Mouse (Mus musculus) embryonic facial prominence, embryonic 13.5 days (tissue): Measurements from ENCODE around the gene Npff. TPM values are rescaled to one million over a fixed set of nuclear protein-coding genes. Genes with fewer than 3 reads are reported as not detected.

Experiments used
- ATAC-seq: fragments of 200-750 bp; cut with Nextera tagmentation; 2 replicates; pipeline ENCODE4 v1.8.0; 2017; ENCODE audit warnings: low read depth; ENCODE audit not compliant: insufficient number of reproducible peaks, insufficient read depth, low FRiP score, low TSS enrichment
- H3K27ac ChIP-seq: fragments of 300-500 bp; sonication (generic); 2 replicates; pipeline ENCODE4 v1.5.1; 2015; ENCODE audit warnings: moderate library complexity, mild to moderate bottlenecking, inconsistent platforms
- H3K27me3 ChIP-seq: fragments of 300-500 bp; sonication (generic); 2 replicates; pipeline ENCODE4 v1.6.1; 2015; ENCODE audit warnings: mild to moderate bottlenecking, inconsistent platforms
- H3K36me3 ChIP-seq: fragments of 300-500 bp; sonication (generic); 2 replicates; pipeline ENCODE4 v1.6.1; 2015; ENCODE audit warnings: mild to moderate bottlenecking, inconsistent platforms
- H3K4me1 ChIP-seq: fragments of 300-500 bp; sonication (generic); 2 replicates; pipeline ENCODE4 v1.6.1; 2015; ENCODE audit warnings: inconsistent platforms
- H3K4me2 ChIP-seq: fragments of 300-500 bp; sonication (generic); 2 replicates; pipeline ENCODE4 v1.6.1; 2015; ENCODE audit warnings: moderate library complexity, mild to moderate bottlenecking, inconsistent platforms
- H3K4me3 ChIP-seq: fragments of 300-500 bp; sonication (generic); 2 replicates; pipeline ENCODE4 v1.5.1; 2015; ENCODE audit warnings: mild to moderate bottlenecking, inconsistent platforms
- H3K9ac ChIP-seq: fragments of 300-500 bp; sonication (generic); 2 replicates; pipeline ENCODE4 v1.6.1; 2015; ENCODE audit warnings: mild to moderate bottlenecking, inconsistent platforms
- H3K9me3 ChIP-seq: fragments of 300-500 bp; sonication (generic); 2 replicates; pipeline ENCODE4 v1.6.1; 2016; ENCODE audit warnings: inconsistent platforms
- WGBS: fragments of 180-500 bp; shearing (Covaris S2); methylation state at CpG from one replicate; pipeline ENCODE4 v1.1.7; 2015; ENCODE audit warnings: mixed read lengths; 5-methylcytosine and 5-hydroxymethylcytosine counted together
- polyA plus RNA-seq: library from polyadenylated mRNA; unstranded; fragments of >200 nt; fragmentation: Nextera tagmentation; extraction: Ambion mirVana; gene quantifications from 2 replicates; pipeline ENCODE4 v1.2.1, GENCODE M21; 2015

Npff gene
- polyA plus RNA-seq, 1 experiment from 2014 or later: 3.8 TPM

DNA sequence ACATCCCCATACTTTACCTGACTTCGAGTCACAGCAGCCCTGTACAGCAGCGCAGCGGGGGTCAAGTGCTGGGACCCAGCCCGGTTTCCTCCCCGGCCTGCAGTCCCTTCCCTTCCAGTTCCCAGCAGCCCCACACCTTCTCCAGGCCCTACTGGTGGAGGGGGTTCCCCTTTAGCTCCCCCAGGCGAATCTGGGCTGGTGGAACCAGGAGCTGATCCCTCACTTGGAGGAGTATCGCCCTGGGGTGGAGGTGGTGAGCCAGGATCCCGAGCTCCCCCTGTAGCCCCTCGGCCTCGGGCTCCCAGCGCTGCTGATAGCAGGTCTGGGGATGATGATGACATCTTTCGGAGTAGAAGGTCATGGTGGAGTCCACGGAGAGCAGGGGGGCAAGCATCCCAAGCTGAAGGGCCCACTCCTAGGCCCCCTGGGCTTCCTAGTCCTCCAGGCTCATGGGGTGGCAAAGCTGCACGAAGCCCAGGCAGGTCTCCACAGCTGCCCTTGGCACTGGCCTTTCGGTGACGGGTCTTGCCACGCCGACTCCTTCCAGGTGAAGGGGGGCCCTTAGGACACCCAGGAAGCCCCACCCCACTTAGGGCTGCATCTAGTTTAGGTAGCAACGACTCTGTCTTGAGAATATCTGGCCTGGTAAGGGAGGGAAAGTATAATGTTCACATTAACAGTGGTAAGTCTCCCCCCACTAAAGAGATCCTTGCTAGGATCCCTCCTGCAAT, 23.5 kb downstream of the Npff start:
- Histone ChIP-seq H3K9ac (no peak overlapping the region), H3K9me3 (no peaks in the 10 kb centered on the region), H3K4me3 (no peak overlapping the region), H3K4me1 (no peaks in the 10 kb centered on the region), H3K27me3 (no peaks in the 10 kb centered on the region), H3K4me2 (no peak overlapping the region), H3K27ac (no peak overlapping the region), H3K36me3 (peaks cover 94% of the 10 kb centered on the region)
- ATAC-seq: no peak
- 86% methylated on average over 19 of the region's 19 CpGs for WGBS

DNA sequence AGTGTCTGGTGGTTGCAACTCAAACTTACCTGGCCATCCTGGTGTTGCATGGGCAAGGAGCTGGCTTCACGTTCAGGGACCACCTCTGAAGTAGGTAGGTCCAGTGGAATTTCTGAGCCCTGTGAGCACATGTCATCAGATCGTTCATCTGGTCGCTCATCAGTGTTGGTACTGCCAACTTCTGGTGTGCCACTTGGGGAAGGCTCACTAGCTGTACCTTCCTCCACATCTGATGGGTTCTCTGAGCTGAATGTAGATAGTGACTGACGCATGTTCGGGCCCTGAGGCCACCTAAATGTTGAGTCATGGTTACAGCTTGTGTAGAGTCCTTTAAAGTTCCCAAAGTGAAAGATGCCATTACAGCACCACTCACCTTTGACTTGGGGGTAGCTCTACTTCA, 24.3 kb downstream of the Npff start:
- Histone ChIP-seq H3K4me3 (no peak overlapping the region), H3K4me1 (no peaks in the 10 kb centered on the region), H3K4me2 (no peak overlapping the region), H3K9me3 (no peaks in the 10 kb centered on the region), H3K27me3 (no peaks in the 10 kb centered on the region), H3K9ac (no peak overlapping the region), H3K36me3 (peaks cover 94% of the 10 kb centered on the region), H3K27ac (no peak overlapping the region)
- no peak; the same call in 1 of the 2 replicates for ATAC-seq
- WGBS: 82% methylated on average over 5 of the region's 5 CpGs

DNA sequence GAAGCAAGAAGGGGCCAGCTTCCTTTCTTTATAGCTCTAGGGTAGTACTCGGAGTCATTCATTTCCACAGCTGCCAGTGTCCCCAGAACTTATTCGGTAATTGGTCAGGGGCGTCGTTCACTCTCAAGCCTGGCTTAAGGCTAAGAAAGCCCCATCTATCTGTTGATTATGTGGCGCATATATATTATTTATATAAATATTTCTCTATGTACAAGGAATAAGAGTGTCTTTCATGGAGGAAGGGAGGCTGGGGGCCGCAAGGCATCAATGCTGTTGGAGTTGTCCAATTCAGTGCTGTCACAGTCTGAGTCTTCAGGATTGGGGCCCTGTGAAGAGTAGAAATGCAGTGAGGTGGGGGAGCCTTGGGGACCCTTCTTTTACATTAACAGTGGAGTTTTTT, 24.9 kb downstream of the Npff start:
- H3K4me3 ChIP-seq: no peak overlapping the region
- no peak overlapping the region for H3K9ac ChIP-seq
- no peaks in the 10 kb centered on the region for H3K27me3 ChIP-seq
- H3K9me3 ChIP-seq: no peaks in the 10 kb centered on the region
- H3K27ac ChIP-seq: no peak overlapping the region
- H3K4me2 ChIP-seq: no peak overlapping the region
- no peaks in the 10 kb centered on the region for H3K4me1 ChIP-seq
- H3K36me3 ChIP-seq: peaks cover 94% of the 10 kb centered on the region
- 88% methylated on average over 6 of the region's 6 CpGs for WGBS
- no peak for ATAC-seq

DNA sequence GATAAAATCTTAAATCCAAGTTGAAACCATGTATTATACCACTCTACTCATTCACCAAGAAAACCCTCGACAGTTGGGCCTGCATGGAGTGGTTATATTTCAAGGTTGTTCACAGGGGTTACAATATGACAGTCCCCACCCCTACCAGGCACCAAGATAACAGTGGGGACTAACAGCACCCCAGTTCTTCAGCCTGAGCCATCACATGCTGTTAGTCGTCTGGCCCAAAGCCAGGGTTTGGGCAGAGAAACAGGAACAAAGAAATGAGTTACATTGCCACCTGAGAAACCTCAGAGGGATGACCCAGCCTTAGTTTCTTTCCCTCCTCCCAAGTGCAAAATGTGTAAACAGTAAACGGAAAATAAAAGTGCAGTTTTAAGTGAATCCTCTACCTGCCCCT, 25.4 kb downstream of the Npff start:
- no peak for ATAC-seq
- no peak overlapping the region for H3K4me3 ChIP-seq
- no peak overlapping the region for H3K9ac ChIP-seq
- no peak overlapping the region for H3K4me2 ChIP-seq
- 69% methylated on average over 3 of the region's 3 CpGs for WGBS
- H3K27ac ChIP-seq: no peak overlapping the region
- no peaks in the 10 kb centered on the region for H3K9me3 ChIP-seq
- H3K36me3 ChIP-seq: peaks cover 95% of the 10 kb centered on the region
- H3K4me1 ChIP-seq: no peaks in the 10 kb centered on the region
- no peaks in the 10 kb centered on the region for H3K27me3 ChIP-seq

DNA sequence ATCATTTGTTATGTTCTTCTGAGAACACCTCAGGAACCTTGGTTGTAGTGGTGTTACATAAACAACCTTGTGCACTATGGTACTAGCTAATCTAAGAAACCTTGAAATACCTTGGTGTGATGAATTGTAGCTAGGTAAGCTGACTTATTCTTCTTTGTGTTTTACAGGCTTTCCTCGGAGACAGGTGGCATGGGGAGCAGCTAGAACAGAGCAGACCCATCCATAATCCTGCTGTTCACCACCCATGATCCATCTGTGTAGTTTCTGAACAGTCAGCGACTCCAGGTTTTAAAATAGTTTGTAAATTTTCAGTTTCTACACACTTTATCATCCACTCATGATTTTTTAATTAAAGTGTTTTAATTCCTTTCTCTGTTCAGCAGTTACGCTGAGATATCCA, 26.4 kb downstream of the Npff start:
- H3K27me3 ChIP-seq: no peaks in the 10 kb centered on the region
- H3K9ac ChIP-seq: no peak overlapping the region
- H3K4me3 ChIP-seq: no peak overlapping the region
- H3K9me3 ChIP-seq: no peaks in the 10 kb centered on the region
- no peak overlapping the region for H3K4me2 ChIP-seq
- no peak overlapping the region for H3K27ac ChIP-seq
- no peak for ATAC-seq
- H3K4me1 ChIP-seq: no peaks in the 10 kb centered on the region
- H3K36me3 ChIP-seq: peaks cover 94% of the 10 kb centered on the region
- 86% methylated on average over 3 of the region's 3 CpGs for WGBS

DNA sequence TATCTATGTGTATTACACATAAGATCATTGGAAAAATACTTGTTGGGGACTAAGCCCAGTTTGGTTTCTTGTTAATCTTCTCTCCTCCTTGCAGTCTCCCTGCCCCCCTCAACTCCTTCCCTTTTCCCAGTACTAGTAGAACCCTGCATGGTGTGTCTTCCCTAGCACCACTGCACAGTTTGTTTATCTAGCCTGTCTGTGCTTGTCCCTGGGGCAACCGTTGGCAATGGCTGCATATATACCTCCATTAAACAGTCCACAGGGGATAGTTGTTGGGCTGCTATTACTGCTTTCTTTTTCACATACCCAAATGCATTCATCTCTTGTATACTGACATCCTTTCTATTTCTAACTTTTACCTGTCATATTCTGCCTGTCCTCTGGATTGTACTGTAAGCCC, 37.1 kb downstream of the Npff start:
- H3K9me3 ChIP-seq: no peaks in the 10 kb centered on the region
- no peak overlapping the region for H3K9ac ChIP-seq
- no peak for ATAC-seq
- no peaks in the 10 kb centered on the region for H3K27me3 ChIP-seq
- H3K4me3 ChIP-seq: no peak overlapping the region
- peaks cover 86% of the 10 kb centered on the region for H3K36me3 ChIP-seq
- no peaks in the 10 kb centered on the region for H3K4me1 ChIP-seq
- H3K27ac ChIP-seq: no peak overlapping the region
- no peak overlapping the region for H3K4me2 ChIP-seq
- WGBS: 67% methylated on average over 1 of the region's 1 CpGs

DNA sequence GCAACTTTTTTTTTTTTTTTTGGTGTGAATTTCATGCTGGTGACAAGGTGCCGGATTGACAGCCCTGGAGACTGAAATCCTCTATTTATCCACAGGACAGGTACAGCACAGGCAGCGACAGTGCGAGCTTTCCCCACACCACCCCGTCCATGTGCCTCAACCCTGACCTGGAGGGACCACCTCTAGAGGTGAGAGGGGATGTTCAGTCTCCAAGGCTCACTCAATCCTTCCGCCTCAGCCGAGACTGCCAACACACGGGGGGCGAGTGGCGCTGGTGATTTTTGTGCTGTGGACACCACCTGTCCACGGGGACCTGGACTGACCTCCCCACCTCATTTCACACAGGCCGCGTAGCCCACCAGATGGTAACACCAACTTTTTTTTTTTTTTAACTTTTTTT, 38.9 kb downstream of the Npff start:
- Histone ChIP-seq H3K27ac (no peak overlapping the region), H3K9me3 (no peaks in the 10 kb centered on the region), H3K4me2 (no peak overlapping the region), H3K4me3 (no peak overlapping the region), H3K9ac (no peak overlapping the region), H3K36me3 (peaks cover 88% of the 10 kb centered on the region), H3K27me3 (no peaks in the 10 kb centered on the region), H3K4me1 (no peaks in the 10 kb centered on the region)
- WGBS: 93% methylated on average over 12 of the region's 12 CpGs
- no peak for ATAC-seq

DNA sequence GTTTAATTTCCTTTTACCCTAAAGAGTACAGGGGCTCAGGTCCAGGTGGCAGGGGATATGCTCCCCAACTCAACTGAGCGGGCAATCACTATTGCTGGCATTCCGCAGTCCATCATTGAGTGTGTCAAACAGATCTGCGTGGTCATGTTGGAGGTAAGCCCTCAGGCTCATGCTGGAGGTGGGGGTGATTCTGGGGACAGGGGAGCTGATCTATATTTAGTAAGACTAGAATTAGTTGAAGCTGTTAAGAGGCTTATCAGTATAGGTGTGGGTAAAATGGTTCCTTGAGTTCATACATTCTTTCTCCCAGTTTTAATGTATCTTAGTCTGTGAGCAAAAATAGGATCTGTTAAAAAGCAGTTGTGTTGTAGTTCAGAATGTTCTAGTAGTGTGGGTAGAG, 41.6 kb downstream of the Npff start:
- Histone ChIP-seq H3K9me3 (no peaks in the 10 kb centered on the region), H3K4me2 (no peak overlapping the region), H3K36me3 (peaks cover 86% of the 10 kb centered on the region), H3K4me1 (no peaks in the 10 kb centered on the region), H3K4me3 (no peak overlapping the region), H3K27me3 (no peaks in the 10 kb centered on the region), H3K9ac (no peak overlapping the region), H3K27ac (no peak overlapping the region)
- 87% methylated on average over 3 of the region's 3 CpGs for WGBS
- ATAC-seq: no peak

DNA sequence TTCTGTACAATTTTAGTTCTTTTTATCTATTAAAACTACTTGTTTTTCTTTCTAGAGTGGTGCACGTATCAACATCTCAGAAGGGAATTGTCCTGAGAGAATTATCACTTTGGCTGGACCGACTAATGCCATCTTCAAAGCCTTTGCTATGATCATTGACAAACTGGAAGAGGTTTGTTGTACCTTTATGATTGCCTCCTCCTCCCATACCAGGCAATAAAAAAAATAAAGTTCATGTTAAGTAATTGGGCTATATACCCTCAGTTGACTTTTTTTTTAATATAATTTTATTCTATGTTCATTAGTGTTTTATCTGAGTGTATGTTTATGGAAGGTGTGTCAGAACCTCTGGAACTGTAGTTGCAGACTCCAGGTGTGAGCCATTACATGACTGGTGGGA, 50.2 kb downstream of the Npff start:
- Histone ChIP-seq H3K9me3 (no peaks in the 10 kb centered on the region), H3K27ac (no peak overlapping the region), H3K4me2 (no peak overlapping the region), H3K4me1 (peaks cover 12% of the 10 kb centered on the region), H3K36me3 (peaks cover 60% of the 10 kb centered on the region), H3K27me3 (no peaks in the 10 kb centered on the region), H3K9ac (no peak overlapping the region), H3K4me3 (no peak overlapping the region)
- WGBS: 87% methylated on average over 2 of the region's 2 CpGs
- no peak for ATAC-seq

Other genes starting within 250 kb of the Npff start
- gene Mfsd5, start 245.5 kb downstream of the Npff start, polyA plus RNA-seq: 60.3 and 67.3 TPM in 2 replicates
- 25.3 and 26.4 TPM in 2 replicates for gene Espl1, start 228.7 kb downstream of the Npff start, polyA plus RNA-seq
- 458 and 502 TPM in 2 replicates for gene Pfdn5, start 198.8 kb downstream of the Npff start, polyA plus RNA-seq
- 109 TPM in 2 replicates for gene Myg1, start 193.2 kb downstream of the Npff start, polyA plus RNA-seq
- 72.9 and 80.6 TPM in 2 replicates for gene Aaas, start 174.2 kb downstream of the Npff start, polyA plus RNA-seq
- gene Sp7, start 157.8 kb downstream of the Npff start, polyA plus RNA-seq: 24.1 and 32.7 TPM in 2 replicates
- gene Sp1, start 118.8 kb downstream of the Npff start, polyA plus RNA-seq: 12.3 and 14.1 TPM in 2 replicates
- not detected in 2 replicates for gene Amhr2, start 79.6 kb downstream of the Npff start, polyA plus RNA-seq
- gene Prr13, start 65.9 kb downstream of the Npff start, polyA plus RNA-seq: 74.8 and 79.2 TPM in 2 replicates
- gene Pcbp2, start 54.4 kb downstream of the Npff start, polyA plus RNA-seq: 262 and 269 TPM in 2 replicates
- 5.2 and 9.0 TPM in 2 replicates for gene Gm10337, start 21.2 kb downstream of the Npff start, polyA plus RNA-seq
- 24.1 and 25.2 TPM in 2 replicates for gene Map3k12, start 7.9 kb downstream of the Npff start, polyA plus RNA-seq
- 100 and 110 TPM in 2 replicates for gene Tarbp2, start 6.8 kb downstream of the Npff start, polyA plus RNA-seq
- gene Gm28047, start 100.1 kb upstream of the Npff start, polyA plus RNA-seq: not detected in 2 replicates
- 44.9 and 46.2 TPM in 2 replicates for gene Atf7, start 100.5 kb upstream of the Npff start, polyA plus RNA-seq
- 52.6 and 56.3 TPM in 2 replicates for gene Atp5g2, start 147.4 kb upstream of the Npff start, polyA plus RNA-seq
- 53.4 and 62.8 TPM in 2 replicates for gene Calcoco1, start 197.2 kb upstream of the Npff start, polyA plus RNA-seq